Mouse (Mus musculus): Measurements from ENCODE around the gene Zfp648.

DNA sequence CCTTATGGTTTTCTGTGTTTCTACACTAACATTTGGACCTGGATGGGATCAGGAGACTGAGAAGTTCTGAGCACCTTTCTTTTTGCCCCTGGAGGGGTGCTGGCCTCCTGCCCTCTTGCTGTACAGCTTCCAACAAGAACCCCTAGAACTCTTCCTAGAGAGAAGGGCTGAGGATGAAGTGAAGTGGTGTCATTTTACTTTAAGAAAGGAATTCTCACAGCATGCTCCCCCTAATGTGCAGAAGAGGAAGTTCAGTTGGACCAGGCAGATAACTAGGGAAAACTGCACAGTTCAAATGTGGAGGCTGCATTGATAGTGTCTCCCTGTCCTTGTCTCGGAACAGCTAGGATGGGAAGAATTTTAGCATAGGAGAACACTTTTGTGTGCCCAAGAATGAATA, 48.4 kb upstream of the Zfp648 start:
- peak; percentile 54 for TF ChIP-seq CTCF (IDR thresholded peaks at IDR 0.05; ENCODE audit: low read depth)
- TF ChIP-seq EP300 (IDR thresholded peaks at IDR 0.05; ENCODE audit: low read depth) = no peak
